Mouse (Mus musculus): ENCODE data around the gene Nr2f1. TPM values are rescaled to one million over a fixed set of nuclear protein-coding genes. Genes with fewer than 3 reads are reported as not detected.

The Nr2f1 gene
- polyA plus RNA-seq, 1 experiment from 2014 or later, result 9.8 TPM

DNA sequence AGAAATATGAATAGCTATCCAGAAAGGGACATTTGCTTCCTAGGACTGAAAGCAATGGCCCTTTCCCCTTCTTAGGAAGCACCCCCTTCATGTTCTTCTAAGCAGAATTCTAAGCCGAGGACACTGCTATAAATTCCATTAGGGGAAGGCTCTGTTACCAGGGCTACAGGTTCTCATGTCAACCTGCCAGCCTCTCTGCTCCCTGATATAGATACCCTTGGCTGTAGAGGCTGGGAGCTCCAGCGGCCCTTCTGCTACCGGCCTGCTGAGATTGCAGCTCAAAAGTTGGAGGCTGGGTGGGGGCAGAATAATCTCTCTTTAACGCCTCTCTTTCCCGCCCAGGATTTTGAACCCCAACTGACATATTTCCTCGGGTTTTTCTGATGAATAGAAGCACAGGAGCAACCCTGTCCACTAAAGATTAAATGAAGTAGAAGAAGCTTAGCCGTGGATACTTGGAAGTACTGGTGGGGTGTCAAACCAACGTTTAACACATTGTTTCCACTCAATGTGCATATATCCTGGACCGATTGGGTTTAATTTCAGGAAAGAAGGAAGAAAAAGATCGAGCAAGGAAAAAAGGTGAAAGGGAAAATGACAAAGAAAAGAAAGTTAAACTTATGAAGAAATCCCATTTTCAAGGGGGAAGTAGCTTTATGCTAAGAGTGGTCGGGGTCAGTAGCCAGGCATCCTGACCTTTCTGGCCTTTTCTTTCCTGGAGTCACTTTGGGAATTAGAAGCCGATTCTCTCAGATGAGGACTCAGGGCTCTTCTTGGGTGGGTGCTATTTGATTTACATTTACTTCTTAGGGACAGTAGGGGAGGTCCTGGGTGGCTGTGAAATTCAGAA, 8.5 kb upstream of the Nr2f1 start:
- DNase-seq (ENCODE audit: low spot score) (peak; percentile 72), ATAC-seq (replicated peaks; ENCODE audit: low FRiP score, low read depth) (no peak)
- no peak overlapping the region for H3K4me3 ChIP-seq (replicated peaks; ENCODE audit: low read depth, low read length)
- no peak overlapping the region for H3K9ac ChIP-seq (ENCODE audit: low read depth, low read length)
- 40% methylated on average over 12 of the region's 12 CpGs for WGBS
- peak overlapping the region; percentile 34 for H3K4me2 ChIP-seq (ENCODE audit: low read length)
- H3K9me3 ChIP-seq (replicated peaks; ENCODE audit: low read length), result no peaks in the 10 kb centered on the region
- no peaks in the 10 kb centered on the region for H3K36me3 ChIP-seq (ENCODE audit: insufficient read depth, low read length)
- peaks cover 5% of the 10 kb centered on the region; the same call in 1 of the 2 replicates for H3K27me3 ChIP-seq (ENCODE audit: insufficient read depth, low read length)
- H3K4me1 ChIP-seq (replicated peaks; ENCODE audit: insufficient read depth, low read length), result peaks cover 13% of the 10 kb centered on the region; the same call in 1 of the 2 replicates
- no peak for TF ChIP-seq CTCF (IDR thresholded peaks at IDR 0.05; ENCODE audit: low read depth)
- no peak overlapping the region for H3K27ac ChIP-seq

DNA sequence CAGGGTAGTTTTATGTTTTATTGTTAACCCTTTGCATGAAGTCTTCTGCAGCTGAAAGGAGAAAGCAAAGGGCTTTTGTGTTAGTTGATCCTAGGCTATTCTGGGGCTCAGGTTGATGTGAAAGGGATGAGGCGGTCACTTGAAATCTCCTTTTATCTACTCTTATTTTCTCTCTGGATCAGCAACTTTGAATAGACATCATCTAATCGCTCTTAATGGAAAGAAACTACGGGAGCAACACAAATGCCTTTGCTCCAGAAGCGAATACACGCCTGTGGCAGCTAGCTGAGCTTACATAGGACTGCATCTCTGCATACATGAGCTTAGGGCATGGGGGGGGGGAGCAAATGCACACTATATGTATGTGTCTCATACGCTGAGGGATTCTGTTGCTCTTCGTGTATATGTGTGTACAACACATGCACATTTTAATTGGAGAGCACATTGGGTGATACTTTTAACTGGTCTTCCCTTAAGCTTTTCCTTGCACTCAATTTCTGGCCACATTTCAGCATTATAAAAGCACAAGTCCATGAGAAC, 7.4 kb upstream of the Nr2f1 start:
- H3K27me3 ChIP-seq (ENCODE audit: insufficient read depth, low read length), result peaks cover 5% of the 10 kb centered on the region; the same call in 1 of the 2 replicates
- WGBS, result 57% methylated on average over 7 of the region's 7 CpGs
- H3K4me1 ChIP-seq (replicated peaks; ENCODE audit: insufficient read depth, low read length), result peaks cover 13% of the 10 kb centered on the region; the same call in 1 of the 2 replicates
- no peak overlapping the region for H3K9ac ChIP-seq (ENCODE audit: low read depth, low read length)
- H3K4me2 ChIP-seq (ENCODE audit: low read length), result peak overlapping the region; percentile 34
- H3K27ac ChIP-seq, result no peak overlapping the region
- no peak for DNase-seq (ENCODE audit: low spot score)
- no peak for ATAC-seq (replicated peaks; ENCODE audit: low FRiP score, low read depth)
- peak overlapping the region; percentile 3; the same call in 1 of the 2 replicates for H3K4me3 ChIP-seq (replicated peaks; ENCODE audit: low read depth, low read length)
- H3K36me3 ChIP-seq (ENCODE audit: insufficient read depth, low read length), result no peaks in the 10 kb centered on the region
- TF ChIP-seq CTCF (IDR thresholded peaks at IDR 0.05; ENCODE audit: low read depth), result no peak
- no peaks in the 10 kb centered on the region for H3K9me3 ChIP-seq (replicated peaks; ENCODE audit: low read length)

DNA sequence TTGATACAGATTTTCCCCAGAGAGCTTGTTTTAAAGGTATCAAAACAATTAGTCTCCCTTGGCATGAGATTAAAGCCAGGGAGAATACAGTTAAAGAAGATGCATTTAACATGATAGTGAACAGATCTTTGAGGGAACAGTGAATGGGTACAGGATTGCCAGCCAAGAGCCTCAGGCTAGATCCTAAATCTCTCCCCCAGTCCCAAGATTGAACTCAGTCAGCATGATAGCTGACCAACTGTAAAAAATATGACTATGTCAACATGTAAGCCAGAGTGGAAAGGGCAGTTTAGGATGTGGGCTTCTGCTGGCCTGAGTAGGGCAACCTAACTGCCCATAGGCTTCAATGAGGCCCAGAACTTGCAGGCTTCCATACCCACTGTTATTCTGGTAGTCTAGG, 5.9 kb upstream of the Nr2f1 start:
- ATAC-seq (replicated peaks; ENCODE audit: low FRiP score, low read depth) (no peak), DNase-seq (ENCODE audit: low spot score) (no peak)
- H3K4me1 ChIP-seq (replicated peaks; ENCODE audit: insufficient read depth, low read length), result peaks cover 10% of the 10 kb centered on the region; the same call in 1 of the 2 replicates
- TF ChIP-seq CTCF (IDR thresholded peaks at IDR 0.05; ENCODE audit: low read depth), result no peak
- no peak overlapping the region for H3K9ac ChIP-seq (ENCODE audit: low read depth, low read length)
- H3K4me2 ChIP-seq (ENCODE audit: low read length), result no peak overlapping the region
- H3K27ac ChIP-seq, result no peak overlapping the region
- H3K27me3 ChIP-seq (ENCODE audit: insufficient read depth, low read length), result no peaks in the 10 kb centered on the region
- no peaks in the 10 kb centered on the region for H3K9me3 ChIP-seq (replicated peaks; ENCODE audit: low read length)
- no peaks in the 10 kb centered on the region for H3K36me3 ChIP-seq (ENCODE audit: insufficient read depth, low read length)
- no peak overlapping the region for H3K4me3 ChIP-seq (replicated peaks; ENCODE audit: low read depth, low read length)

DNA sequence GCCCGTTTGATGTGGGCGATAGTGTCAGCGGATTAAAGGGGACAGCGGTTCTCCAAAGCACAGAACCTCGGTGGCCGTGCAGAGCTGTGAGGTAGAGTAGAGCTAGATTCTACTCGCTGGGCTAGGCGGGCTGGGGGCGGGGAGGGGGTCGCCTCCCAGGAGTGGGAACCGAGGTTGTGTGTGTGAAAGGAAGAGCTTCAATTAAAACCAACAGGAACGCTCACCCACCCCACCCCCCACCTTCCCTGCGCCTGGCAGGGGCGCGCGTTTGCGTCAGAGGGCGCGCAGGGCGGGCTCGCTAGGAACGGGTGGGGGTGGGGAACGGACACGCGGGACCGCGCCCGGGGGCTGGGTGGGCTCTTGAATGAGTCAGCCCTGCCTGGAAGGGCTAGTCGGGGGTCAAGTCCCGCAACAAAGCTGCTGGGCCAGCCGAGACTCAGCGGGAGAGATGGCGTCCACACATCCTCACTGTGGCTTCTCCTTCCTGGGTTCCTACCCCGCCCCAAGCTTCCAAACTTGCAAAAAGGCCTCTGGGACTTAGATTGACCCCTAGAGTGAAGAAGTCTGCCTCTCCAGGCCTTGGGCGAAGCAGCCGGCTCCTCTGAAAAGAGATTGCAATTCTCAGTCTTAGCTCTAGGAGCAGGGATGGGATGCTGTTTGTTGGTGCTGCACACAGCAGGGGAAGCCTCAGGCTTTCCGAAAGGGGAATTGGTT, 3.9 kb upstream of the Nr2f1 start:
- DNase-seq (ENCODE audit: low spot score), result peak; percentile 94
- H3K27ac ChIP-seq, result peak overlapping the region; percentile 92
- no peaks in the 10 kb centered on the region for H3K36me3 ChIP-seq (ENCODE audit: insufficient read depth, low read length)
- H3K9me3 ChIP-seq (replicated peaks; ENCODE audit: low read length), result no peaks in the 10 kb centered on the region
- peak overlapping the region; percentile 82 for H3K4me3 ChIP-seq (replicated peaks; ENCODE audit: low read depth, low read length)
- peak; percentile 56 for TF ChIP-seq CTCF (IDR thresholded peaks at IDR 0.05; ENCODE audit: low read depth)
- H3K4me2 ChIP-seq (ENCODE audit: low read length), result peak overlapping the region; percentile 92
- ATAC-seq (replicated peaks; ENCODE audit: low FRiP score, low read depth), result peak; percentile 53
- peaks cover 5% of the 10 kb centered on the region; the same call in 1 of the 2 replicates for H3K4me1 ChIP-seq (replicated peaks; ENCODE audit: insufficient read depth, low read length)
- H3K27me3 ChIP-seq (ENCODE audit: insufficient read depth, low read length), result no peaks in the 10 kb centered on the region
- H3K9ac ChIP-seq (ENCODE audit: low read depth, low read length), result peak overlapping the region; percentile 67
- WGBS, result under 1% methylated on average over 36 of the region's 37 CpGs

DNA sequence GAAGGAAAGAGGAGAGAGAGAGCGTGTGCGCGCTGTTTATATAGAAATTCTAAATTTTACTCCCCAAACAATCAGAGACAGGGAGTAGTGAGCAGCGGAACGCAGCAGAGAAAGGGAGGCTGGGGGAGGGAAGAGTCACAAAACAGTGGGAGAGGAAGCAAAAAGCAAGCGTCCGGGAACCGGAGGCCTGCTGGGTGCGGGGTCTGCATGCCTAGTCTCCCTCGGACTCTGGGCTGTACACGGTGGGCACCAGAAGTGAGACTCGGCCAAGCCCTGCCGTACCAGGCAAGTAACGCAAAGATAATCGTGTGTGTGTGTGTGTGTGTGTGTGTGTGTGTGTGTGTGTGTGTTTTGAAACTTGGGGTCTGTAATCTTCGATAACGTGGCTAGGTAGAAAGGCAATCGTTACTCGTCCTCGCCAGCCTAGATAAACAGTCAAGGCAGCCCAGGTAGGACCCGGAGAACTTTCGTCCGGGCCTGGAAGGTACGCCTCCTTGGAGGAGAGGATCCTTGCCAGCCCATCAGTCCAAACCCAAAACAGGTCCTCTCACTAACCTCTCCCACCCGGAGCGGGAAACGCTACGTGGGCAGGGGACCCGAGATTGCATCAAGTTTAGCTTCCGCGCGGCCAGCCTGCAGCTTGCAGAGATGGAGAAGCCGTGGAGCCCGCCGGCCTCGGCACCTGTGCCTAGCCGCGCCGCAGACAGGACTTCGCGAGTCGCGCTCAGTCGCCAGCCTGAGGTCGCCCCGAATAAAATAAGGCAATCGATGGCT, 3.2 kb upstream of the Nr2f1 start:
- peak; percentile 57 for DNase-seq (ENCODE audit: low spot score)
- under 1% methylated on average over 47 of the region's 47 CpGs for WGBS
- ATAC-seq (replicated peaks; ENCODE audit: low FRiP score, low read depth), result peak; percentile 1; the same call in 1 of the 2 replicates

More for the DNA sequence above, 3.2 kb upstream of the Nr2f1 start:
- no peak for TF ChIP-seq CTCF (IDR thresholded peaks at IDR 0.05; ENCODE audit: low read depth)
- H3K9me3 ChIP-seq (replicated peaks; ENCODE audit: low read length), result no peaks in the 10 kb centered on the region
- peaks cover 5% of the 10 kb centered on the region; the same call in 1 of the 2 replicates for H3K4me1 ChIP-seq (replicated peaks; ENCODE audit: insufficient read depth, low read length)
- no peaks in the 10 kb centered on the region for H3K27me3 ChIP-seq (ENCODE audit: insufficient read depth, low read length)
- H3K4me2 ChIP-seq (ENCODE audit: low read length), result peak overlapping the region; percentile 92
- H3K36me3 ChIP-seq (ENCODE audit: insufficient read depth, low read length), result no peaks in the 10 kb centered on the region
- peak overlapping the region; percentile 67 for H3K9ac ChIP-seq (ENCODE audit: low read depth, low read length)
- peak overlapping the region; percentile 82 for H3K4me3 ChIP-seq (replicated peaks; ENCODE audit: low read depth, low read length)
- H3K27ac ChIP-seq, result peak overlapping the region; percentile 92
